Mouse (Mus musculus) granulocyte monocyte progenitor cell, adult 5-6 weeks (primary cell): ENCODE results near the gene Lap3. TPM values are rescaled to one million over a fixed set of nuclear protein-coding genes. Genes with fewer than 3 reads are reported as not detected.
A peak's percentile ranks its signal among the peaks of the same experiment; 100 is the strongest.

Source experiments
- ATAC-seq: replicated peaks from 2 replicates; pipeline ENCODE4 v1.8.0; 2016; ENCODE audit warnings: mild to moderate bottlenecking, moderate TSS enrichment, inconsistent platforms; ENCODE audit not compliant: poor library complexity, severe bottlenecking
- total RNA-seq, 2 experiments: library from RNA; stranded (forward) in 1 of 2; stranded (reverse) in 1 of 2; fragments of 200-712, 200-1000 nt in 1 of 2; fragments of >200 nt in 1 of 2; fragmentation: Nextera tagmentation in 1 of 2; gene quantifications; 2 replicates each; pipeline ENCODE4 v1.2.3; 2014 to 2017

The Lap3 gene
- total RNA-seq, 2 experiments from 2014 or later, result 54.4 to 68.8 TPM

GRCm38 (mm10) chr5:45495429-45495975, 2.3 kb downstream of the Lap3 start:
- ATAC-seq, result no peak

GRCm38 (mm10) chr5:45496042-45496441, 2.9 kb downstream of the Lap3 start:
- ATAC-seq, result no peak

DNA sequence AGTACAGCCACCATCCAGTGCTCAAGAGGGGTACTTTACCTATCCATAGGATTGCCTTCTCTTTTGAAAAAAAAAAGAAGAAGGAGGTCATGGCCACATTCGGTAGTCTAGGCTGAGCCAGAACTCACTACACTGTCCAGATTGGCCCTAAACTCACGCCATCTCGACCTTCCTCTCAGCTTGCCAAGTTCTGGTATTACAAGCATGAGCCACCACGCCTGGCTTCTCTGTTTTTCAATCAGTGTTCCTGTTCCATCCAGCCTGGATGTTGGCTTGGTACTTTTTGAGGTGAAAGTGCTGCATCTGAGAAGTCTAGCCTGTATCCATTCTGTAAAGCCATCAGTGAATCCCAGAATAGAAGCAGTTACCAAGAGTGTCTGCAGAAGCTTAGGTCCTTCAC, 3.3 kb downstream of the Lap3 start:
- no peak for ATAC-seq

DNA sequence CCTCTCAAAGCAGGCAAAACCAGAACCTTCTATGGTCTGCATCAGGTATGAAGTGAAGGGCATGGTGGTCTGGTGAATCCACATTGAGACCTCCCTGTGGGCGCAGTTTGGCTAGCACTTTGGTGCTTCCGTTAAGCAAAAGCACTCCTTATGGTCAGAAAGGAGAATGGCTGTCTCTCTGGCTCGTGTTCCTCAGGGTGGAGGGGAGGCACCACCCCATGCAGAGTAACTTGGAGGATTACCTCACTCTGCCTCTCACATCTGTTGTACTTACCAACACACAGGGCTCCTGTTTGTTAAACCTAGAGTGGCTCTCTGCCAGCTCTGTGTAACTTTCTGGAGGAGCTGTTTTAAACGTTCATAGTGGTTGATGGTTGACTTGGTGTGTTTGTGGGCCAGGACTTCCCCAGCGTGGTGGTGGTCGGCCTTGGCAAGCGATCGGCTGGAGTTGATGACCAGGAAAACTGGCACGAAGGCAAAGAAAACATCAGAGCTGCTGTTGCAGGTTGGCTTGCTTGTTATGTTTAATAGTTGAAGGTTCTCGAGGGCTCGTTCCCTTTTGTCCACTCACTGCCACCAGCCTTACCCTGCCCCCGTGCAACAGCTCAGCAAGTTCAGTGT, 3.9 kb downstream of the Lap3 start:
- ATAC-seq, result no peak

DNA sequence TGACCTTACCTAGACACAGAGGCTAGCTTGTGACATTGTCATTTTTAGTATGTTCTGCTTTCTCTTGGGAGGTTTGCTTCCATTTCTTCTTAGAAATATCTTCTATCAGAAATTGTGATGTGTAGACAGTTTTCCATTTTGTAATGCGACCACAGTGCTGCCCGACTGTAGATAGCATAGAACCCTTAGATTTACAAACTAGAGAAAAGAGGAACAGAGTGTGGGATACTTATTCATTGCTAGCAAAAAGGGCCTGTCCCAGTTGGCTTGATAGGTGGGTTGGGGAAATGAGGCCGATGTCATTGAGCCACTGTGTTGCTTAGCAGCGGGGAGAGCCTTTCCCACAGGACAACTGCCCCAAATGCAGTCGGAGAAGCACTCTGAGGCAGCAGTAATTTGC, 4.4 kb downstream of the Lap3 start:
- no peak for ATAC-seq

DNA sequence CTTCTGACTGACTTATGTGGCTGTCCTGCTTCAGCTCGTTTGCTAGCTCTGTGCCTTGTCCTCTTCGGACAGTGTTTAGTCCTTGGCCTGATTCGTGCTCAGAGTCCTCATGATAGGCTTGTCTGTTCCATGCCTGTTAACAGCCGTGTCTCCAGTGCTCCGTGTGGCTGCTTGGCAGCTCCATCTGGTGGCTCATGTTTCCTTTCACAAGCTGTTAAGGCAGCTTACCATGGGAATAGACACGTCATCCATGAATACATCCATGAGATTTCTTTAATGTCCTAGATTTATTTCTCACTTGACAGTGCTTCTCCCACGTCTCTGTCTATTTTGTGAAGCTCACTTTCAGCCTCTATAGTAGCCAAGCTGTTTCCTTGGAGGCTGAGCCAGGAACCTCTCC, 16.9 kb downstream of the Lap3 start:
- no peak for ATAC-seq

GRCm38 (mm10) chr5:45512908-45513307, 19.7 kb downstream of the Lap3 start:
- ATAC-seq, result no peak

DNA sequence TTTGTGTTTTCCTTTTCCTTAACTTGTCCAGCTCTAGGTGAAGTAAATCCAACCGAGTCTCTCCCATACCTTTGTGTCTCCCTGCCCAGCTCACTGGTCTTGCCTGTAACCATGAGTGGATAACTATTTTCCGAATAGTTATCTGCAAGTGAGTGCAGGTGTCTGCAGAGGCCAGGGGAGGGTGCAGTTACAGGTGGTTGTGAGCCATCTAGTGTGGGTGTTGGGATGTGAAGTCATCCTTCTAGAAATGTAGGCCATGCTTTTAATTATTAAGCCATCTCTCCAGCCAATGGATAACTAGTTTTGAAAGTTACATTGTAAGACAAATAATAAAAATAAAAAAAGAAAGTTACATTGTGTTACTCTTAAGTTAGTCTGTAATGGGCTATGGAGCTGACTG, 20.3 kb downstream of the Lap3 start:
- ATAC-seq, result no peak

- no peak for ATAC-seq
Observed at GRCm38 (mm10) chr5:45514599-45514998, 21.4 kb downstream of the Lap3 start.

GRCm38 (mm10) chr5:45515151-45515743, 22.1 kb downstream of the Lap3 start:
- ATAC-seq, result no peak

GRCm38 (mm10) chr5:45519960-45520808, 27.0 kb downstream of the Lap3 start, which contains the start of gene Med28:
Gene Med28, plus strand, starts transcription at chr5:45520229.
- peak; percentile 87 for ATAC-seq

- no peak; the same call in 1 of the 2 replicates for ATAC-seq
Observed at GRCm38 (mm10) chr5:45520809-45521110, 27.6 kb downstream of the Lap3 start.

DNA sequence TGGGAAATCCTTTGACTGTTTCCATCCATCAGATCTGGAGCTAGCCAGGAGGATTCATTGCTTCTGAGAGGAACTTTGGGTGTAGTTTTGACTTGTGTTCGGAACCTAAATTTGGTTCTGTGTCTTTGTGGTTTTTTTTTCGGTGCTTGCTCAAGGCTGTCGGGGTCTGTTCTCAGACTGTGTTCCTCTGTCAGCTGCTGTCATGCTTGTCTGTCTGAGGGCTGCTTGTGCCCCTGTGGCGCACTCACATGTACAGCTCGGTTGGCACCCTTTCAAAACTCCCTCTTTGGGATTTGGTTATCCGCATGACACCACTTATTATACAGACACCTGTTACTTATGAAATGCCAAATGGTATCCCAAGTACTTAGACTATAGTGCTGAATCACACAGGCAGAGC, 28.4 kb downstream of the Lap3 start:
- ATAC-seq, result no peak

DNA sequence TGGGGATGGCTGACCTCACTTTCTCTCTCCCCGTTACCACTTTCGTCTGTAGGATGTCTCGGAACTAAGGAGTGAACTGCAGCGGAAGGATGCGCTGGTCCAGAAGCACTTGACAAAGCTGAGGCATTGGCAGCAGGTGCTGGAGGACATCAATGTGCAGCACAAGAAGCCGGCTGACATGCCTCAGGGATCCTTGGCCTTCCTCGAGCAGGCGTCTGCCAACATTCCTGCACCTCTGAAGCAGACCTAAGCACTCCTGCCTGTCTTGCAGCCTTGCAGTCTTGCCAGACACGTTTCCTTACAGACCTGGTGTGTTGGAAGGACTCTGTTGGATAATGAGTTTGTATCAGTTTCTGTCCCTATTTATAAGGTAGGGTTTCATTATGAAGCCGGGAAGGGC, 31.9 kb downstream of the Lap3 start:
- no peak for ATAC-seq

DNA sequence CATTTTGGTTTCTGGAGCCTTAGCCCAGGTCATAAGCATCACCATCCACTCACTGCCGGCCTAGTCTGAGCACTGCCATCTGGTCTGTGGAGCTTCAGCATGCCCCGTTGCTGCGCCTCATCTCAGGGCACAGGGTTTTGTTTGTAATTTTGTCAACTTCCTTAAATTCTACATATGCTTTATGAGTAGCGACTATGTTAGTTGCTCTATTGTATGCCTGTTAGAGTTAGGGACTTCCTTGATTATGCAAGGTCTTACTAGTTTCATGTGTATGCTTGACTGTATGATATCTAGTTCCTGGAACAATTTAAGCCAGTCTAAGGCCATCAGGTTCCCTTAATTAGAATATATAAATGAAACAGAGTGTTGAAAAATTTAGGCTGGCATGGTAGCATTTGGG, 33.2 kb downstream of the Lap3 start:
- peak; percentile 80 for ATAC-seq

GRCm38 (mm10) chr5:45529696-45530095, 36.5 kb downstream of the Lap3 start:
- no peak for ATAC-seq

GRCm38 (mm10) chr5:45534319-45535098, 41.3 kb downstream of the Lap3 start:
- ATAC-seq, result peak; percentile 96

DNA sequence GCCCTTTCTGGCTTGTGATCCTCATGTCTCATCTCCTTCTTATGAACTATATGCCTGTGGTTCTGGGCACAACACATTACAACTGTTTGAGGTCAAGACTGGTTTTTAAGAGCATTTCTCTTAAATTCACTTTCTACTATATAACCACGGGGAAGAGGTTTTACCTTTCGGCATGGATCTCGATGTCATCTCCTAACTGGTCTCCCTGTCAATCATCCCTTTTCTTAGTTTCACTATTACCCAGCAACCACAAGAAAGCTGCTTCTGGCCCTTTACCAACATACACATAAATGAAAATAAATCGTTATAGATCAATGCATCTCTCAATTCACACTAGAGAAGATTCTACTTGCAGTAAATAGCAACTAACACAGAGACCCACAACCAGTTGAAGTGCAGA, 42.0 kb downstream of the Lap3 start:
- no peak for ATAC-seq

GRCm38 (mm10) chr5:45539502-45539901, 46.3 kb downstream of the Lap3 start:
- 0 out of 2 replicates have a peak, but pooled peaks have one; percentile 32 for ATAC-seq

DNA sequence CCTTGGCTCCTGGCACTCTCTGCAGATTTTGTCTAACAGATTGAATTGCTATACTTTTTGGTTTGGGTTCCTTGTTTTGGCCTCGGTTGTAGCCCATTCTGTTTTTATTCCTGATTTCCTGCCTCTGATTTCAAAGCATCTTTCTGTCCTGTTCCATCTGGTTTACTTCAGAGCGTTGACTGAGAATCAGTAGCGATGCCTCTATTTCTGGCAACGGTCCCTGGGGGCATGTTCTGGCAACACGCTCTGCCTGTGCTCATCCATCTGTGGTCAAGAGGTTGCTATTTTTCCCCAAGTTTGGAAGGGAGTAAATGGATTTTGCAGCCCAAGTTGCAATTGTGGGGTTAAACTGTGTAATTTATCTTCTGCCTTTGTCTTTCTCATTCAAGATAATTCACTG, 50.2 kb downstream of the Lap3 start:
- no peak for ATAC-seq

DNA sequence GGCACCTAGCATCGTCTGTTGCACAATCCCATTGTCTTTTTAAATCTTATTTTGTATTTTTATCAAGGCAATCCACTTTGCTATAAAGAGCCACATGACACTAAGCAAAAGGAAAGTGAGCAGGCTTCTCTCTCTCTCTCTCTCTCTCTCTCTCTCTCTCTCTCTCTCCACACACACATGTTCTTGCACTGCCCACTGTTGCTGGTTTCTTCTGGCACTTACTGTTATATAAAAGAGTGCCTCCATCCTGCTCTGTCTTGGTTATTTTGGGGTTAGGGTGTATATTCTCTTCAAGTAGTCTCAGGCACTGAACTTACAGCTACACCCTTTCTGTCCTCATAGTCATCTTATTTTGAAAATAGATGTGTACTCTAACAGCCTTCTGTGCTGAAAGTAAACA, 56.4 kb downstream of the Lap3 start:
- no peak for ATAC-seq
